Mouse (Mus musculus): ENCODE data around the gene Nfia. TPM values are rescaled to one million over a fixed set of nuclear protein-coding genes. Genes with fewer than 3 reads are reported as not detected.

Nfia gene
- polyA plus RNA-seq (2011; ENCODE audit: insufficient read length, low read depth, missing spikeins): 22.0 and 53.0 TPM in 2 replicates

GRCm38 (mm10) chr4:97772641-97773040, at the start of gene Nfia:
Gene Nfia (plus strand): TSS chr4:97772734.
- peaks cover 2% of the 10 kb centered on the region; the same call in 1 of the 2 replicates for H3K4me1 ChIP-seq (ENCODE audit: control insufficient read depth, insufficient read depth, low read length)
- H3K27ac ChIP-seq (ENCODE audit: insufficient read depth, low read length): peak within 1 kb of the TSS; percentile 97
- peak within 1 kb of the TSS; percentile 83 for H3K4me3 ChIP-seq (ENCODE audit: insufficient read depth, low read length)
- TF ChIP-seq CTCF (IDR thresholded peaks at IDR 0.05; ENCODE audit: borderline replicate concordance, insufficient read depth, low read length) (no peak), POLR2A (IDR thresholded peaks at IDR 0.05; ENCODE audit: low read depth, low read length) (no peak)

DNA sequence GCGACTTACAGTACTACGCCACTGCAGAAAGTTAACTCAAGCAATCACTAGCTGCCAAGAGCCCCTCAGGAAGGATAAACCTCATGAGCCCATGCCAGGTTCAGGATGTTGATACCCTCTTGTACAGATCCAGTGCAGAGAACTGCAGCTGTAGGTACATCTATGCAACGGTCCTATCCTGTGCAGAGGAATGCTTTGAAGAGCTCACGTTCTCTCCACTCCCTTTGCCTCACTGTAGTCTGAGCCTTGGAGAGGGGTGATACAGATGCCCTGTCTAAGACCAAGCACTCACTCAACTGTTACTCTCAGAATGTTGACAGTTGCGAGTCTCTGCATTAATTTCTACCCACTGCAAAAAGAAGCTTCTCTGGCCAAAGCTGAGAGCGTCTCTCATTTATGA, 49.2 kb upstream of the Nfia start:
- no peaks in the 10 kb centered on the region for H3K4me1 ChIP-seq (ENCODE audit: control insufficient read depth, insufficient read depth, low read length)
- H3K27ac ChIP-seq (ENCODE audit: insufficient read depth, low read length): no peak overlapping the region
- no peak overlapping the region for H3K4me3 ChIP-seq (ENCODE audit: insufficient read depth, low read length)
- TF ChIP-seq POLR2A (IDR thresholded peaks at IDR 0.05; ENCODE audit: low read depth, low read length): no peak
- TF ChIP-seq CTCF (IDR thresholded peaks at IDR 0.05; ENCODE audit: borderline replicate concordance, insufficient read depth, low read length): no peak

GRCm38 (mm10) chr4:97728520-97728919, 44.0 kb upstream of the Nfia start:
- Histone ChIP-seq H3K27ac (ENCODE audit: insufficient read depth, low read length) (no peak overlapping the region), H3K4me3 (ENCODE audit: insufficient read depth, low read length) (no peak overlapping the region)
- TF ChIP-seq CTCF (IDR thresholded peaks at IDR 0.05; ENCODE audit: borderline replicate concordance, insufficient read depth, low read length): no peak
- TF ChIP-seq POLR2A (IDR thresholded peaks at IDR 0.05; ENCODE audit: low read depth, low read length): no peak

GRCm38 (mm10) chr4:97729999-97730398, 42.5 kb upstream of the Nfia start:
- TF ChIP-seq POLR2A (IDR thresholded peaks at IDR 0.05; ENCODE audit: low read depth, low read length) (no peak), CTCF (IDR thresholded peaks at IDR 0.05; ENCODE audit: borderline replicate concordance, insufficient read depth, low read length) (no peak)
- no peak overlapping the region for H3K4me3 ChIP-seq (ENCODE audit: insufficient read depth, low read length)
- H3K4me1 ChIP-seq (ENCODE audit: control insufficient read depth, insufficient read depth, low read length): peaks cover 3% of the 10 kb centered on the region; the same call in 1 of the 2 replicates
- H3K27ac ChIP-seq (ENCODE audit: insufficient read depth, low read length): no peak overlapping the region

More at GRCm38 (mm10) chr4:97728520-97728919, 44.0 kb upstream of the Nfia start:
- H3K4me1 ChIP-seq (ENCODE audit: control insufficient read depth, insufficient read depth, low read length): peaks cover under 1% of the 10 kb centered on the region; the same call in 1 of the 2 replicates

GRCm38 (mm10) chr4:97730416-97730815, 42.1 kb upstream of the Nfia start:
- H3K27ac ChIP-seq (ENCODE audit: insufficient read depth, low read length): no peak overlapping the region
- peaks cover 3% of the 10 kb centered on the region; the same call in 1 of the 2 replicates for H3K4me1 ChIP-seq (ENCODE audit: control insufficient read depth, insufficient read depth, low read length)
- no peak for TF ChIP-seq CTCF (IDR thresholded peaks at IDR 0.05; ENCODE audit: borderline replicate concordance, insufficient read depth, low read length)
- TF ChIP-seq POLR2A (IDR thresholded peaks at IDR 0.05; ENCODE audit: low read depth, low read length): no peak

GRCm38 (mm10) chr4:97733392-97733791, 39.1 kb upstream of the Nfia start:
- no peak for TF ChIP-seq CTCF (IDR thresholded peaks at IDR 0.05; ENCODE audit: borderline replicate concordance, insufficient read depth, low read length)
- TF ChIP-seq POLR2A (IDR thresholded peaks at IDR 0.05; ENCODE audit: low read depth, low read length): no peak
- Histone ChIP-seq H3K4me1 (ENCODE audit: control insufficient read depth, insufficient read depth, low read length) (peaks cover 3% of the 10 kb centered on the region; the same call in 1 of the 2 replicates), H3K4me3 (ENCODE audit: insufficient read depth, low read length) (no peak overlapping the region), H3K27ac (ENCODE audit: insufficient read depth, low read length) (no peak overlapping the region)

More at GRCm38 (mm10) chr4:97730416-97730815, 42.1 kb upstream of the Nfia start:
- no peak overlapping the region for H3K4me3 ChIP-seq (ENCODE audit: insufficient read depth, low read length)

GRCm38 (mm10) chr4:97743932-97744331, 28.6 kb upstream of the Nfia start:
- H3K4me1 ChIP-seq (ENCODE audit: control insufficient read depth, insufficient read depth, low read length): no peaks in the 10 kb centered on the region
- no peak overlapping the region for H3K4me3 ChIP-seq (ENCODE audit: insufficient read depth, low read length)
- TF ChIP-seq POLR2A (IDR thresholded peaks at IDR 0.05; ENCODE audit: low read depth, low read length) (no peak), CTCF (IDR thresholded peaks at IDR 0.05; ENCODE audit: borderline replicate concordance, insufficient read depth, low read length) (no peak)

DNA sequence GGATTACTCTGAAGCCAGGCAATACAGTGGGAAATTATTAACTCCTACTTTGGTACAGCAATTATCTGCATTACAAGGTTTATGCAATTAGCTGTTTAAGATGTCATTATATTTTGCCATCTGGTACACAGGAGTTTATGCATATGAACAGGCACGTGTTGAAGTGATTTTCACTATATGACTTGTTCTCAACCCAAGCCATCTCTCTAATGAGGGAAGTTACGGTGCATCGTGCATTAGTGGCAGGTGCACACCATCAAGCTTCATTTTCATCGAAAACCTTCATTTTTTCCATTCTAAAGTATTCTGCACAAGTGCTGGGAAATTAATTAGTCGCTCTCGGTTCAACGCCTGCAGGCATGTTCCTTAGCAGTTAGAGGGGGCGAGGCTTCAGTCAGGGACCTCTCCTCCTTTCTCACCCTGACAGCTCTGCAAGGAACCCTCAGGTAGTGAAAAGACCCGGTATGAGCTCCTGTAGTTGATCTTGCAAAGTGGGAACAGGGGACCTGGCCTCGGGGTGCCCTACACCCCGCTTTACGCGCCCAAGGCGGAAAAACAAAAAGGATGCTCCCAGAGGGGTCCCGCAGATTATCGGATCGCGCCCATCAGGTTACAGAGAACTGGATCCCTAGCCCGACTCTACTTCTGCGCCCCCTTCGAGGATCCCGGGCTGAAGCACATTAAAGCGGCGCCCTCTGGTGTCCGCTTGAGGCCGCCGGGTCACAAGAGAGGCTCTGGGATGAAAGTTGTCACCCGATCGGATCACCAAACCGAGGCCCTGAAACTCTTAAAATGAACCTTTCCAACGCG, 27.0 kb upstream of the Nfia start:
- H3K27ac ChIP-seq (ENCODE audit: insufficient read depth, low read length): no peak overlapping the region
- no peaks in the 10 kb centered on the region for H3K4me1 ChIP-seq (ENCODE audit: control insufficient read depth, insufficient read depth, low read length)
- TF ChIP-seq POLR2A (IDR thresholded peaks at IDR 0.05; ENCODE audit: low read depth, low read length) (no peak), CTCF (IDR thresholded peaks at IDR 0.05; ENCODE audit: borderline replicate concordance, insufficient read depth, low read length) (0 out of 2 replicates have a peak, but pooled peaks have one; percentile 45)
- peak overlapping the region; percentile 35 for H3K4me3 ChIP-seq (ENCODE audit: insufficient read depth, low read length)

More at GRCm38 (mm10) chr4:97743932-97744331, 28.6 kb upstream of the Nfia start:
- H3K27ac ChIP-seq (ENCODE audit: insufficient read depth, low read length): no peak overlapping the region

GRCm38 (mm10) chr4:97746106-97746900, 26.2 kb upstream of the Nfia start:
- peak overlapping the region; percentile 35 for H3K4me3 ChIP-seq (ENCODE audit: insufficient read depth, low read length)
- no peak overlapping the region for H3K27ac ChIP-seq (ENCODE audit: insufficient read depth, low read length)
- no peaks in the 10 kb centered on the region for H3K4me1 ChIP-seq (ENCODE audit: control insufficient read depth, insufficient read depth, low read length)
- no peak for TF ChIP-seq CTCF (IDR thresholded peaks at IDR 0.05; ENCODE audit: borderline replicate concordance, insufficient read depth, low read length)

Data from embryonic fibroblast, embryonic 13.5 days (primary cell).